Mouse (Mus musculus) megakaryocyte, adult 5-6 weeks (primary cell): ENCODE data around the gene Zc3h12a. TPM values are rescaled to one million over a fixed set of nuclear protein-coding genes. Genes with fewer than 3 reads are reported as not detected.

ENCODE experiments used
- ATAC-seq: 2 replicates; pipeline ENCODE4 v1.8.0; 2016; ENCODE audit warnings: mild to moderate bottlenecking, inconsistent platforms; ENCODE audit not compliant: poor library complexity, severe bottlenecking
- total RNA-seq, 2 experiments: library from RNA; stranded (forward) in 1 of 2; stranded (reverse) in 1 of 2; fragments of 153-499, 151-499 nt in 1 of 2; fragments of 221-1000, 200-1000 nt in 1 of 2; gene quantifications; 2 replicates each; pipeline versions ENCODE4 v1.2.3 to v1.2.4; 2015 to 2017

Zc3h12a gene
- total RNA-seq, 2 experiments from 2014 or later: 3.9 to 10.4 TPM

DNA sequence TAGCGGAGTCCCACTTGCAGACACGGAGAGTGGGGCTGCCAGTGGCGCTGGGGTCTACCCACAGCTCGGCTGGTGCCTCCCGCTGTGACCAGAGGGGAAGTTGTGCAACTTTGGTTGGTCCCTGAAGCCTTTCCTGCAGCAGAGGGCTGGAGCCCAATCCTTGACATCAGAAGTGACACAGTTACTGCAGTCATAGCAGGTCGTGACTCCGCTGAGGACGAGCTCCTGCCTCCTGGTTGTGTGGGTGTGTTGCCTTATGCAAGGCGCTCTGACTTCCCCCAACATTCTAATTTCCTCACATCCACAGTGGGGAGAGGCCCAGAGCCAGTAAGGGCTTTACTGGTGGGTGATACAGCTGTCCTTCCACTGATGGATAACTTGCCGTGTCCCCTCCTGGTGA lies 17.6 kb upstream of the Zc3h12a start:
- peak; percentile 91 for ATAC-seq

DNA sequence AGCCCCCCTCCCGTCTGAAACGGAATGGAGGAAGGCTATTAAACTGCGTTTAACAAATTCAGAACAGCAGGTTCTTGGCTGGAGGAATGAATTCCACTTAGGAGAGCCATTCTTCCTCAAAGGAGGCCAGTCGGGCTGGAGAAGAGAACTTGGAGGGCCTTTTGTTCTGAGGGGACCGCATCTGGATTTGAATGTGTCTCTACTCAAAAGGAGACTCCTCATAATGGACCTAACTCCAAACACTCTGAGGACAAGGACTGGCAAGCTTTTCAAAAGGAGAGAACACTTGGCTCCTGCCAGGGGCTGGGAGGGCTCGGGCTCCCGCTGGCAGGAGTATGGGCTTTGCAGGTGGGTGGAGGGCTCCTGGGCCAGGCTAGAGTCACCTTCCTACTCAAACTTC lies 17.0 kb upstream of the Zc3h12a start:
- no peak for ATAC-seq

DNA sequence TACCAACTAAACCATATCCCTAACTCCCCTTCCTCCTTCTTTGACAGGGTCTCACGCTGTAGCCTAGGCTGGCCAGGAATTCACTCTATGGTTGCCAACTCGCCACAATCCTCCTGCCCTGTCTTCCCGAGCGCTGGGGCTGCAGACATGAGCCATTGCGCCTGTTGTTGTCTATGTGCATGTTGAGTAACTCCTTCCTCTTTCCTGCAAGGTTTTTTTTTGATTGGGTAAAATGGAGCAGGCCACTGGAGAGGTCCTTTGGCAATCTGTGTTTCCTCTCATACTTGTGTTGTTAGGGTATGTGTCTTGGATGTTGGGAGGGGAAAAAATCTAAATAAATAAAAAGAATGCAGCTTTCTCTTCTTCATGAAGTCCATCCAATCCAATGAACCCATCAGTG lies 16.6 kb upstream of the Zc3h12a start:
- peak; percentile 51 for ATAC-seq

GRCm38 (mm10) chr4:125138321-125138720 lies 10.7 kb upstream of the Zc3h12a start:
- ATAC-seq: no peak

DNA sequence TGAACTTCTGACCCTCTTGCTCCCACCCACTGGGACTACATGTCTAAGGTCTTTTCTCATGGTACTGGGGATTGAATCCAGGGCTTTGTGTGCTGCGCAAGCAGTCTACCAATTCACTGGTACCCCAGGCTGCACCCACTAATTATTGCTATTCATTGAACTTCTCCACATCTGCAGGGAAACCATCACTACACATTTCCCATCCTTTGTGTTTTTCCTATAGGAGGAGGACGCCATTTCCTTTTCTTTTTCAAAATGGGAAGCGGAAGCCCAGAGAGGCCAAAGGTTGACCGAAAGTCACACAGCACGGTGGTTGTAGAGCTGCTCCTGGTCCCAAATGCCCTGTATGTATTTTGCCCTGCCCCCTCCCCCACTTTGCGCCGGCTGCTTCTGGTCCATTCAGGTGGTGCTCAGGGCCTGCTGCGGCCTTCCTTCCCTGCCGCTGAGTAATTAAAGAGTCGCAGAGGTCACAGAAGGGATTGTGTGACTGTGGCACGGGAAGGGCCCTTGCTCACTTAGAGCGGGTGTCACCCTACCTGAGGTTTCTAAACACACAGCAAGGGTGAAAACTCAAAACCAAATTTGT lies 8.8 kb upstream of the Zc3h12a start:
- no peak for ATAC-seq

- ATAC-seq: no peak
Observed at GRCm38 (mm10) chr4:125135076-125135855, 7.6 kb upstream of the Zc3h12a start.

- ATAC-seq: no peak
Observed at GRCm38 (mm10) chr4:125134631-125135030, 7.0 kb upstream of the Zc3h12a start.

GRCm38 (mm10) chr4:125134192-125134591 lies 6.6 kb upstream of the Zc3h12a start:
- no peak for ATAC-seq

DNA sequence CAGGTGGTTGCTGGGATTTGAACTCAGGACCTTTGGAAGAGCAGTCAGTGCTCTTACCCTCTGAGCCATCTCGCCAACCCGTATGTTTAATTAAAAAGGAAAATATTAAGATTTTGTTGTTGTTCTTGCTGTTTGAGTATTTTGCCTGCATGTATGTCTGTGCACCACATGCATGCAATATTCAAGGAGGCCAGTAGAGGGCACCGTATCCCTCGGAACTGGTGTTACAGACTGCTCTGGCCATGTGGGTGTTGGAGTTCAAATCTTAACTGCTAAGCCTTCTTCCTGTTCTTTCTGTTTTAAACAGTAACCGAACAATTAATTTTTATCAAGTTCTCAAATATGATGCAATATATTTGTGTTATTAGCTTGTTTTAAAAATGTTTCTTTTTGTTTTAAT lies 4.8 kb upstream of the Zc3h12a start:
- peak; percentile 43 for ATAC-seq

DNA sequence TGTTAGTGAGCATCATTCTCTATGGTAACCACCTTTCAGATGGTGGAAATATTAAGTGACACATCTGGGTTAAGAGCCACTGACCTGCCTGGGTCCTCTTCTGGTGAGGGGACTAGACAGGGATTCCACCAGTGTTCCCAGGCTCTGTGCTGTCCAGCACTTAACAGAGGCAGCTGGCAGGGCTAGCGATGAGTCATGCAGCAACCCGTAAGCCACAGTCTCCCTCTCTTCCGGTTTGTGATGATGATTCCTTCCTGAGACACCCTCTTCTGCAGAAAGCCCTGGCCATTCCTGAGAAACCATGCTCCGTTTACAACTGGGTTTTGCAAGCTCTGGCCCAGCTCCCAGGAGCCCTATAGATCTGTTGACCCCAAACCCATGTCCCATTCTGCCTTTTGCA lies 3.9 kb upstream of the Zc3h12a start:
- ATAC-seq: peak; percentile 29

DNA sequence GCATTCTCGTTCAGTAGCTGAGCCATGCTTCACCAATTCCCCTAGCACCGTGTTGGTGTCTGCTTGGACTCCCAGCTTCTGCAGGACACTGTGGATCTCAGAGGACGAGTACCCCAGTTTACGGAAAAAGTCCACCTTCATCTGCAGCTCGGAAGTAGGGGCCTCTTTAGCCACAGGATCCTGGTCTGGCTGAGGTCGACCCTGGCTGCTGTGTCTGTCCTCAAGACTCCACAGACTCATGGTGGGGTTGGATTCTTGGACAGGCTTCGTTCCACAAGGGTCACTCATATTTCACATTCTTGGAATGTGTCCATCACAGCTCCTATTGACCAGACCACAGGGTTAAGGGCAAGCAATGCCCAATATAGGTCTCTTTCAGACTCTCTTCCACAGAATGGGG lies 879 bp downstream of the Zc3h12a start:
- no peak for ATAC-seq

DNA sequence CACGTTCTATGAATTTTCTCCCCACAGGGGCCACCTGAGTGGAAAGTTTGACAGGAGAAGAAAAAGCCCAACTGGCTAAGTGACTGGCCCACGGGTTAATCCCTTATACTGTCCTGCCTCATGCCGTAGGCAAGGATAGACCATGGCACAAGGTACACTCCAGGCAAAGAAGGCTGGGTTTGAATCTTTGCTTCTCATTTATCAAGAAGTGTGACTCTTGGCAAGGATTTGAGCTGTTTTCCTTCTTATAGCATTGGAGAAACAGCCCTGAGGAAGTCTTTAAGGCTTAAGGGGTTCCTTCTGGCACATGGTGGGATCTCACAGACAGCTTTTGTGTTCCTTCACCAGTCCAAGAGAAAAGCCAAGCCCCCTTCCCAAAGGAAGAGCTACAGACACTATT lies 1.5 kb downstream of the Zc3h12a start:
- no peak for ATAC-seq

- no peak for ATAC-seq
Observed at GRCm38 (mm10) chr4:125125361-125125921, 2.2 kb downstream of the Zc3h12a start.

- ATAC-seq: no peak
Observed at GRCm38 (mm10) chr4:125124424-125125209, 3.0 kb downstream of the Zc3h12a start.

DNA sequence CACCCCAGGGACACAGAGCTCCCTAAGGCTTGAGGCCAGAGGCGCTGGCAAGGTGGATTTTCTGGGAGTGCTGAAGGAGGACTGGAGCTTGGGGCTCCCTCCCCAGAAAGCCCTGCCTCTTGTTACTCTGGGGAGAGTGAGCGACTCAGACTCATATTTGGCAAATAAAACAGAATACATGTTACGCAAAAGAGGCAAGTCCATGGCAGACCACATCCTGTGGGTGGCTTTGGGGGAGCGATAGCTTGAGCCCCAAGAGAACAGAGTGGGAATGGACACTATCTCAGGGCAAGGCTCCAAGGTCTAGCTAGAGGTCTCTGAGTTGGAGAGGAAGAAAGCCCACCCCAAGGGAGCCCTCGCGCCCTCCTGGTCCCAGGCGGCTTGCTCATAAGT lies 4.4 kb downstream of the Zc3h12a start:
- peak; percentile 6; the same call in 1 of the 2 replicates for ATAC-seq

DNA sequence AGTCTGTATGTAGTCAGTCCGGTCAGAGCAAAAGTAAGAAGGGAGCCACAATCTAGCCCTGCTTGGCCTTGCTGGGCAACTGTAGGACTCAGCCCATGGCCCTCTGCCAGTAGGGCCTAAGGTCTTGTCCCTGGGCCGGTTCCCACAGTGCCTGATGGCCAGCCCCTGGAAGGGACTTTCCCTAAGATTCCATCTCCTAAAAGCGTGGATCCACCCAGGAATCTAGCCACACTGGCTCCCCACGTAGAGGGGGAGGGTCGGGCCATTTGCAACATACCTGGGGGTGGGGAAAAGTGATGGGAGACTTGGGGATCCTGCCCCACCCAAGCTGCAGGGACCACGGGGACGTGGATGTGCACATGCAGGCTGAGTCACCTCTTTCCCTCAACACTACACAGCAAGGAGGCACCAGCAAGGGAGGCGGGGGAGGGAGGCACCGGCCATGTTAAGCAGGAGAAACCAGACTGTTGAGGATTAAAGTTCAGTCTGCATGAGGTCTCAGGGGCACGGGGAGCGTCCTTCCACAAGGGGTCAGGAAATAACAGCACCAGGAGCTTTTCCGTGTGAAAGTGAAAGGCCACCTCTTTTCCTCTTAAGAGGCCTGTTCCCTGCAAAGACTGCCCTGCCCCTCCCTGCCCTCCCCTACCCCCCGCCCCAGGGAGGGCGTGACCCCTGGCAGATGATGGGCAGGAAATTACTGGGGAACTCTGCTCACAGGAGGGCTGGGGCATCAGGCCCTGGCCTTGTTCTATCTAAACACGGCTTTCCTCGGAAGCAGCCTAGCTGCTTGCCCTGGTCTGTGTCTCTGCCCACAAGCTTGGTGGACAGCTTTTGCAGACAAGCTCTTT lies 5.0 kb downstream of the Zc3h12a start:
- peak; percentile 8; the same call in 1 of the 2 replicates for ATAC-seq

- ATAC-seq: no peak
Observed at GRCm38 (mm10) chr4:125119721-125120120, 7.9 kb downstream of the Zc3h12a start.

DNA sequence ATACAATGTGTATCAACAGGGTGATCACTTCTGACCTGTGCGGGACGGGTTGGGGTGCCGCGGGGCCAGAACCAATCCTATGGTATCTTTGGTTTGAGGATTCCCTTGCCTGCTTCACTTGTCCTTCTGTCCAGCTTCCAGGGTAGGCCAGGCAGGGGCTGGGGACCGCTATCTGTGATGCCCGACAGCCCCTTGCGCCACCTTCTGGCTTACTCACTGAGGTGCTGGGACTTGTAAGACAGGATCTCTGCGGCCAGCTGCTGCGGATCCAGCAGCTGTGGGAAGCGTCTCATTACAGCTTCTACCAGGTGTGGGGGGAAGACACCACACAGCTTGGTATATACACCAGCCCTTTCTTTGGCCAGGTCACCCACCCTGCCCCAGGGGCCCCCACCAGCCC lies 8.6 kb downstream of the Zc3h12a start:
- ATAC-seq: no peak

DNA sequence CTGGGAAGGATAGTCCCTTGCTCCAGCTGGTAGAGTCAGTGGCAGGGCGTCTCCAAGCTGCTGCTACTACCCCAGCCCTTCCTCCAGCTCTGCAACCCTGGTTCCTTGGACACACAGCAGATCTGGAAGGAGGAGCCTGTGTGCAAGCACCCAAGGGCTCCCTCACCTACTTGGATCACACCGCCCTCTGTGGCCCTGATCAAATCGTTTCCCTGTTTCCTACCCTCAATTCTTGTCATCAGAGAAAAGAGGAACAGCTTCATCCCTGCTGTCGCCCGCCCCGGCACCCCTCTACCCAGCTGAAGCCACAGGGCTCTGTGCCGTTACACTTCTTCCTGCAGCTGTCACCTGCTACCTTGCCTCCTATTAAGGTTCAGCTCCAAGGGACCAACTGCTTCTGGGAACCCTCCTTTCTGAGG lies 9.7 kb downstream of the Zc3h12a start:
- peak; percentile 44 for ATAC-seq

- no peak for ATAC-seq
Observed at GRCm38 (mm10) chr4:125116929-125117328, 10.7 kb downstream of the Zc3h12a start.
